Mouse (Mus musculus) lung, adult 2 months (tissue): ENCODE measurements around the gene Tead3. TPM values are rescaled to one million over a fixed set of nuclear protein-coding genes. Genes with fewer than 3 reads are reported as not detected.

ENCODE experiments used
- DNase-seq: peaks from one replicate; pipeline ENCODE4 v3.0.0; 2022
- H3K4me1 ChIP-seq: fragments of 200-500 bp; 2 replicates; pipeline ENCODE4 v1.6.1; 2011; ENCODE audit warnings: low read length; ENCODE audit not compliant: control insufficient read depth, insufficient read depth
- H3K4me3 ChIP-seq: fragments of 200-500 bp; replicated peaks from 2 replicates; pipeline ENCODE3; 2011; ENCODE audit warnings: low read depth, mild to moderate bottlenecking, control low read depth, low read length; ENCODE audit errors: extremely low read depth
- CTCF ChIP-seq: fragments of 200-500 bp; IDR thresholded peaks from 2 replicates; pipeline ENCODE4 v1.5.1; 2011; ENCODE audit warnings: mild to moderate bottlenecking, low read length, control low read depth; ENCODE audit not compliant: insufficient read depth
- POLR2A ChIP-seq: fragments of 200-500 bp; IDR thresholded peaks from 2 replicates; pipeline ENCODE4 v1.6.1; 2011; ENCODE audit warnings: low read depth, mild to moderate bottlenecking, control low read depth, low read length, borderline replicate concordance; ENCODE audit errors: extremely low read depth
- WGBS: fragments of 180-500 bp; shearing (Covaris S2); methylation state at CpG from one replicate; pipeline ENCODE4 v1.1.7; 2018; 5-methylcytosine and 5-hydroxymethylcytosine counted together
- polyA plus RNA-seq: library from polyadenylated mRNA; depleted of rRNA; stranded (reverse); fragments of >200 nt; gene quantifications from 2 replicates; pipeline ENCODE4 v1.2.3, GENCODE M21; 2012

The Tead3 gene
- polyA plus RNA-seq, 1 experiment: 30.7 TPM

- no peak for DNase-seq
- H3K4me1 ChIP-seq: no peaks in the 10 kb centered on the region
- no peak overlapping the region for H3K4me3 ChIP-seq
- no peak for TF ChIP-seq CTCF
- no peak for TF ChIP-seq POLR2A
- WGBS: 96% methylated on average over 17 of the region's 17 CpGs
Observed at GRCm38 (mm10) chr17:28298888-28299287, 51.7 kb downstream of the Tead3 start.

- no peak overlapping the region for H3K4me3 ChIP-seq
- no peak for TF ChIP-seq POLR2A
- TF ChIP-seq CTCF: no peak
- no peaks in the 10 kb centered on the region for H3K4me1 ChIP-seq
- no peak for DNase-seq
- 70% methylated on average over 17 of the region's 17 CpGs for WGBS
Observed at GRCm38 (mm10) chr17:28294449-28295333, 55.9 kb downstream of the Tead3 start.

- TF ChIP-seq CTCF: no peak
- no peak for TF ChIP-seq POLR2A
- WGBS: 64% methylated on average over 4 of the region's 4 CpGs
Observed at GRCm38 (mm10) chr17:28293716-28294115, 56.9 kb downstream of the Tead3 start.

GRCm38 (mm10) chr17:28291346-28291745 is 59.3 kb downstream of the Tead3 start:
- Histone ChIP-seq H3K4me3 (no peak overlapping the region), H3K4me1 (no peaks in the 10 kb centered on the region)
- TF ChIP-seq POLR2A: no peak
- no peak for TF ChIP-seq CTCF
- 76% methylated on average over 7 of the region's 7 CpGs for WGBS
- DNase-seq: no peak

More at GRCm38 (mm10) chr17:28293716-28294115, 56.9 kb downstream of the Tead3 start:
- Histone ChIP-seq H3K4me1 (no peaks in the 10 kb centered on the region), H3K4me3 (no peak overlapping the region)
- no peak for DNase-seq

GRCm38 (mm10) chr17:28290671-28291070 is 59.9 kb downstream of the Tead3 start:
- Histone ChIP-seq H3K4me1 (no peaks in the 10 kb centered on the region), H3K4me3 (no peak overlapping the region)
- WGBS: 59% methylated on average over 11 of the region's 11 CpGs
- TF ChIP-seq CTCF: no peak
- TF ChIP-seq POLR2A: no peak
- no peak for DNase-seq

GRCm38 (mm10) chr17:28290262-28290661 is 60.4 kb downstream of the Tead3 start:
- peak; percentile 45 for DNase-seq
- TF ChIP-seq CTCF (no peak), POLR2A (no peak)
- Histone ChIP-seq H3K4me1 (no peaks in the 10 kb centered on the region), H3K4me3 (no peak overlapping the region)
- WGBS: 43% methylated on average over 3 of the region's 3 CpGs

- H3K4me1 ChIP-seq: no peaks in the 10 kb centered on the region
- 45% methylated on average over 5 of the region's 5 CpGs for WGBS
- TF ChIP-seq POLR2A (no peak), CTCF (peak; percentile 24; the same call in 1 of the 2 replicates)
- DNase-seq: no peak
- H3K4me3 ChIP-seq: no peak overlapping the region
Observed at GRCm38 (mm10) chr17:28287980-28288379, 62.6 kb downstream of the Tead3 start.

- Histone ChIP-seq H3K4me3 (no peak overlapping the region), H3K4me1 (no peaks in the 10 kb centered on the region)
- 53% methylated on average over 8 of the region's 8 CpGs for WGBS
- TF ChIP-seq POLR2A (no peak), CTCF (no peak)
- DNase-seq: no peak
Observed at GRCm38 (mm10) chr17:28287578-28287977, 63.0 kb downstream of the Tead3 start.

GRCm38 (mm10) chr17:28286964-28287363 is 63.7 kb downstream of the Tead3 start:
- H3K4me1 ChIP-seq: no peaks in the 10 kb centered on the region
- no peak overlapping the region for H3K4me3 ChIP-seq
- 64% methylated on average over 5 of the region's 5 CpGs for WGBS
- DNase-seq: no peak
- TF ChIP-seq POLR2A (no peak), CTCF (no peak)

- WGBS: 77% methylated on average over 10 of the region's 10 CpGs
- Histone ChIP-seq H3K4me1 (no peaks in the 10 kb centered on the region), H3K4me3 (no peak overlapping the region)
- TF ChIP-seq POLR2A (no peak), CTCF (no peak)
- no peak for DNase-seq
Observed at GRCm38 (mm10) chr17:28286133-28286532, 64.5 kb downstream of the Tead3 start.
